Mouse (Mus musculus) CH12.LX (cell line): ENCODE results near the gene Timm13. TPM values are rescaled to one million over a fixed set of nuclear protein-coding genes. Genes with fewer than 3 reads are reported as not detected.

ENCODE experiments used
- DNase-seq: peaks from one replicate; pipeline ENCODE4 v3.0.0-alpha.2; 2013; ENCODE audit errors: extremely low read depth
- H3K27ac ChIP-seq: 2 replicates; pipeline ENCODE4 v1.5.1; 2012; ENCODE audit warnings: low read depth, mild to moderate bottlenecking, control low read depth, moderate library complexity; ENCODE audit not compliant: insufficient read depth
- H3K27me3 ChIP-seq: replicated peaks from 2 replicates; pipeline ENCODE3; 2012; ENCODE audit warnings: inconsistent platforms
- H3K36me3 ChIP-seq, 2 experiments: replicated peaks in 1 of 2; 2 replicates each; pipeline versions ENCODE3 to v1.6.1; 2012; ENCODE audit warnings: inconsistent platforms in 1 of 2, low read length in 1 of 2, mild to moderate bottlenecking in 1 of 2, mixed read lengths in 1 of 2, moderate library complexity in 1 of 2; ENCODE audit not compliant: control insufficient read depth in 1 of 2, insufficient read depth in 1 of 2
- H3K4me1 ChIP-seq, 2 experiments: 2 replicates each; pipeline ENCODE4 v1.6.1; 2012; ENCODE audit warnings: inconsistent platforms in 1 of 2, moderate library complexity in 1 of 2; ENCODE audit not compliant: insufficient read depth in 2 of 2, control insufficient read depth in 1 of 2
- H3K4me2 ChIP-seq: 2 replicates; pipeline ENCODE4 v1.6.1; 2012; ENCODE audit warnings: low read depth, mild to moderate bottlenecking, control low read depth; ENCODE audit not compliant: poor library complexity, insufficient read depth, severe bottlenecking
- H3K4me3 ChIP-seq, 3 experiments: fragments of 150-350 bp in 1 of 3; sonication (generic) in 1 of 3; replicated peaks in 1 of 3; 2 replicates each; pipeline versions ENCODE3 to v1.5.1; 2011 to 2012; ENCODE audit warnings: low read depth in 2 of 3, low read length in 2 of 3, mild to moderate bottlenecking in 2 of 3, moderate library complexity in 2 of 3, control low read depth in 1 of 3, improper control_type of control experiment in 1 of 3, inconsistent platforms in 1 of 3, mixed read lengths in 1 of 3; ENCODE audit not compliant: poor library complexity in 1 of 3
- H3K79me2 ChIP-seq: replicated peaks from 2 replicates; pipeline ENCODE4 v1.6.1; 2012; ENCODE audit warnings: mild to moderate bottlenecking, moderate library complexity; ENCODE audit not compliant: control insufficient read depth, poor library complexity, insufficient read depth, severe bottlenecking; ENCODE audit errors: extremely low read depth
- H3K9ac ChIP-seq: 2 replicates; pipeline ENCODE4 v1.6.1; 2012; ENCODE audit warnings: low read depth, mild to moderate bottlenecking, control low read depth, moderate library complexity; ENCODE audit not compliant: insufficient read depth
- H3K9me3 ChIP-seq: replicated peaks from 2 replicates; pipeline ENCODE3; 2012; ENCODE audit warnings: low read length, inconsistent platforms, mixed read lengths
- CHD2 ChIP-seq: IDR thresholded peaks from 2 replicates; pipeline ENCODE4 v1.6.1; 2011; ENCODE audit warnings: low read length, improper control_type of control experiment
- CTCF ChIP-seq, 2 experiments: IDR thresholded peaks in 1 of 2; conservative IDR thresholded peaks in 1 of 2; 2 replicates each; pipeline ENCODE4 v1.5.1; 2011 to 2012; ENCODE audit warnings: low read depth in 2 of 2, low read length in 2 of 2, improper control_type of control experiment in 1 of 2, inconsistent platforms in 1 of 2, mild to moderate bottlenecking in 1 of 2, moderate library complexity in 1 of 2
- EP300 ChIP-seq: IDR thresholded peaks from 2 replicates; pipeline ENCODE4 v1.6.1; 2011; ENCODE audit warnings: low read length, improper control_type of control experiment
- MAX ChIP-seq: IDR thresholded peaks from 2 replicates; pipeline ENCODE4 v1.6.1; 2011; ENCODE audit warnings: low read length, improper control_type of control experiment
- MXI1 ChIP-seq: IDR thresholded peaks from 2 replicates; pipeline ENCODE4 v1.6.1; 2011; ENCODE audit warnings: mild to moderate bottlenecking, low read depth, low read length, improper control_type of control experiment
- NRF1 ChIP-seq: IDR thresholded peaks from 2 replicates; pipeline ENCODE4 v1.6.1; 2014; ENCODE audit warnings: low read depth, mild to moderate bottlenecking, inconsistent platforms, low read length, improper control_type of control experiment, moderate library complexity
- PAX5 ChIP-seq: IDR thresholded peaks from 2 replicates; pipeline ENCODE4 v1.6.1; 2012; ENCODE audit warnings: low read length, inconsistent platforms, mixed read lengths
- POLR2A ChIP-seq: IDR thresholded peaks from 2 replicates; pipeline ENCODE4 v1.6.1; 2011; ENCODE audit warnings: low read depth, mild to moderate bottlenecking, improper control_type of control experiment, low read length
- RAD21 ChIP-seq: IDR thresholded peaks from 2 replicates; pipeline ENCODE4 v1.6.1; 2011; ENCODE audit warnings: low read depth, mild to moderate bottlenecking, low read length, improper control_type of control experiment, moderate library complexity
- SIN3A ChIP-seq: IDR thresholded peaks from 2 replicates; pipeline ENCODE4 v1.6.1; 2012; ENCODE audit warnings: low read length, improper control_type of control experiment, inconsistent platforms
- UBTF ChIP-seq: IDR thresholded peaks from 2 replicates; pipeline ENCODE4 v1.6.1; 2012; ENCODE audit warnings: low read depth, mild to moderate bottlenecking, inconsistent platforms, low read length, improper control_type of control experiment, moderate library complexity
- ZMIZ1 ChIP-seq: IDR thresholded peaks from 2 replicates; pipeline ENCODE4 v1.6.1; 2012; ENCODE audit warnings: low read depth, mild to moderate bottlenecking, inconsistent platforms, low read length, improper control_type of control experiment
- ZNF384 ChIP-seq: IDR thresholded peaks from 2 replicates; pipeline ENCODE4 v1.6.1; 2012; ENCODE audit warnings: low read depth, low read length, improper control_type of control experiment, inconsistent platforms
- dilution Hi-C: fragments of 300-500 bp; cut with MboI; formaldehyde crosslinking; loops from 2 replicates; pipeline ENCODE4 v1.14.3; 2020; ENCODE audit warnings: low sequenced_read_pairs; ENCODE audit not compliant: extremely low pct_unique_long_range_greater_than_20kb, extremely low pct_ligation_motif_present
- in situ Hi-C: fragments of 300-500 bp; cut with MboI; formaldehyde crosslinking; loops from 3 replicates; pipeline ENCODE4 v1.14.3; 2019; ENCODE audit warnings: low sequenced_read_pairs, low pct_ligation_motif_present, low pct_unique_long_range_greater_than_20kb, mixed read lengths
- polyA plus RNA-seq: library from polyadenylated mRNA; unstranded; fragments of >175 nt; gene quantifications from 2 replicates; pipeline ENCODE4 v1.2.1, GENCODE M21; 2012; ENCODE audit warnings: low read depth; ENCODE audit not compliant: insufficient read length
- total RNA-seq, 2 experiments: library from RNA; depleted of rRNA; stranded (reverse); fragments of 300-350 nt in 1 of 2; fragments of >200 nt in 1 of 2; gene quantifications; 2 replicates each; pipeline ENCODE4 v1.2.3; 2012 to 2014

Gene Timm13
- total and polyA plus RNA-seq, 3 experiments = 137 to 292 (median 279) TPM

- dilution Hi-C loops = no loop called here
Observed at GRCm38 (mm10) chr10:80899591-80900317, 1.0 kb downstream of the Timm13 start.

GRCm38 (mm10) chr10:80899074-80899473 lies 1.7 kb downstream of the Timm13 start:
- Histone ChIP-seq H3K79me2 (peaks cover 10% of the 10 kb centered on the region; the same call in 1 of the 2 replicates), H3K36me3 (peaks cover 34 to 61% of the 10 kb centered on the region in 2 experiments), H3K4me1 (peaks cover 8 to 21% of the 10 kb centered on the region in 2 experiments; a peak in 3 of 4 replicates), H3K4me3 (peak overlapping the region in 1 of 3 experiments; percentile 84)
- dilution Hi-C loops = no loop called here
- TF ChIP-seq MXI1 = no peak
- TF ChIP-seq EP300 = no peak
- no peak for TF ChIP-seq ZMIZ1
- TF ChIP-seq, all 38 proteins: peak for 0
- in situ Hi-C loops = no loop called here
- Histone ChIP-seq H3K27me3 (no peaks in the 10 kb centered on the region), H3K4me2 (peak overlapping the region; percentile 78), H3K27ac (no peak overlapping the region), H3K9me3 (no peaks in the 10 kb centered on the region), H3K9ac (no peak overlapping the region)
- no peak for DNase-seq

More at GRCm38 (mm10) chr10:80899591-80900317, 1.0 kb downstream of the Timm13 start:
- TF ChIP-seq PAX5 (no peak), SIN3A (no peak), MXI1 (peak; percentile 59; the same call in 1 of the 2 replicates), NRF1 (no peak), ZNF384 (no peak)
- TF ChIP-seq, all 38 proteins: peak for 1
- H3K27me3 ChIP-seq = no peaks in the 10 kb centered on the region
- no peak for DNase-seq
- H3K4me1 ChIP-seq = peaks cover 8 to 21% of the 10 kb centered on the region in 2 experiments; a peak in 3 of 4 replicates
- H3K4me3 ChIP-seq = peak overlapping the region; percentile 76 to 88 (median 84)
- H3K4me2 ChIP-seq = peak overlapping the region; percentile 78
- H3K36me3 ChIP-seq = peaks cover 41 to 68% of the 10 kb centered on the region in 2 experiments
- no peak overlapping the region; the same call in 1 of the 2 replicates for H3K27ac ChIP-seq
- peak overlapping the region; percentile 89 for H3K9ac ChIP-seq
- H3K9me3 ChIP-seq = no peaks in the 10 kb centered on the region
- in situ Hi-C loops = no loop called here
- H3K79me2 ChIP-seq = peaks cover 10% of the 10 kb centered on the region; the same call in 1 of the 2 replicates

- in situ Hi-C loops = no loop called here
- H3K9me3 ChIP-seq = peaks cover 2% of the 10 kb centered on the region
- dilution Hi-C loops = no loop called here
- peaks cover 8 to 21% of the 10 kb centered on the region in 2 experiments; a peak in 3 of 4 replicates for H3K4me1 ChIP-seq
- no peak overlapping the region for H3K4me2 ChIP-seq
- TF ChIP-seq RAD21 (no peak), CTCF (conservative IDR thresholded peaks at IDR 0.05 in 1 of 2, IDR thresholded peaks at IDR 0.05 in 1 of 2; ENCODE audit: low read depth in 2 of 2, low read length in 2 of 2) (no peak), MAX (no peak), POLR2A (0 out of 2 replicates have a peak, but pooled peaks have one; percentile 27), UBTF (no peak), CHD2 (no peak), NRF1 (no peak)
- TF ChIP-seq, all 38 proteins: peak for 1
- Histone ChIP-seq H3K27me3 (no peaks in the 10 kb centered on the region), H3K4me3 (no peak overlapping the region), H3K36me3 (peaks cover 23 to 50% of the 10 kb centered on the region in 2 experiments), H3K9ac (no peak overlapping the region), H3K27ac (no peak overlapping the region), H3K79me2 (peaks cover 10% of the 10 kb centered on the region; the same call in 1 of the 2 replicates)
- no peak for DNase-seq
Observed at GRCm38 (mm10) chr10:80897861-80898510, 2.8 kb downstream of the Timm13 start.
